Mouse (Mus musculus) cerebellum, postnatal 14 days (tissue): ENCODE results near the gene Prrt1.

Experiments used
- DNase-seq, 2 experiments: peaks; one replicate each; pipeline ENCODE4 v3.0.0; 2021; ENCODE audit warnings: mixed read lengths in 2 of 2

The Prrt1 gene

GRCm38 (mm10) chr17:34651507-34652221, 22.3 kb downstream of the Prrt1 start:
- DNase-seq: peak in 1 of 2 experiments; percentile 34

- DNase-seq: no peak
Observed at GRCm38 (mm10) chr17:34652546-34652945, 23.2 kb downstream of the Prrt1 start.

GRCm38 (mm10) chr17:34652985-34653384, 23.7 kb downstream of the Prrt1 start:
- DNase-seq: no peak

GRCm38 (mm10) chr17:34653746-34654285, 24.5 kb downstream of the Prrt1 start:
- peak; percentile 68 to 83 for DNase-seq

GRCm38 (mm10) chr17:34654392-34654791, 25.1 kb downstream of the Prrt1 start:
- DNase-seq: no peak

- peak in 1 of 2 experiments; percentile 29 for DNase-seq
Observed at GRCm38 (mm10) chr17:34655160-34655559, 25.8 kb downstream of the Prrt1 start.

GRCm38 (mm10) chr17:34655581-34655991, 26.3 kb downstream of the Prrt1 start:
- peak; percentile 41 to 56 for DNase-seq

- DNase-seq: peak in 1 of 2 experiments; percentile 8
Observed at GRCm38 (mm10) chr17:34656666-34657065, 27.3 kb downstream of the Prrt1 start.

GRCm38 (mm10) chr17:34657271-34657670, 27.9 kb downstream of the Prrt1 start:
- DNase-seq: no peak

- DNase-seq: no peak
Observed at GRCm38 (mm10) chr17:34658145-34658544, 28.8 kb downstream of the Prrt1 start.

- DNase-seq: peak in 1 of 2 experiments; percentile 8
Observed at GRCm38 (mm10) chr17:34658591-34658990, 29.3 kb downstream of the Prrt1 start.

- peak in 1 of 2 experiments; percentile 9 for DNase-seq
Observed at GRCm38 (mm10) chr17:34659181-34659896, 30.0 kb downstream of the Prrt1 start.

- no peak for DNase-seq
Observed at GRCm38 (mm10) chr17:34659897-34660214, 30.5 kb downstream of the Prrt1 start.

- DNase-seq: peak in 1 of 2 experiments; percentile 4
Observed at GRCm38 (mm10) chr17:34660259-34660820, 31.0 kb downstream of the Prrt1 start.

- DNase-seq: no peak
Observed at GRCm38 (mm10) chr17:34661121-34661591, 31.8 kb downstream of the Prrt1 start.

GRCm38 (mm10) chr17:34662468-34662867, 33.1 kb downstream of the Prrt1 start:
- DNase-seq: no peak

- no peak for DNase-seq
Observed at GRCm38 (mm10) chr17:34662978-34663377, 33.6 kb downstream of the Prrt1 start.

- DNase-seq: no peak
Observed at GRCm38 (mm10) chr17:34663558-34663957, 34.2 kb downstream of the Prrt1 start.

- no peak for DNase-seq
Observed at GRCm38 (mm10) chr17:34664472-34664871, 35.1 kb downstream of the Prrt1 start.

- no peak for DNase-seq
Observed at GRCm38 (mm10) chr17:34670235-34670634, 40.9 kb downstream of the Prrt1 start, which contains the start of gene Tnxb. Gene Tnxb (plus strand): TSS chr17:34670535.

- no peak for DNase-seq
Observed at GRCm38 (mm10) chr17:34671151-34672066, 42.1 kb downstream of the Prrt1 start.

GRCm38 (mm10) chr17:34672246-34672792, 43.0 kb downstream of the Prrt1 start:
- DNase-seq: no peak
